Mouse (Mus musculus) testis, adult 2 months (tissue): ENCODE measurements at regions not wholly inside any gene's neighbourhood (a gene's known extent, or its start where the extent isn't known, plus 50 kb on each side); places are given as distances from the start of the nearest gene placed in this dataset.

Experiments used
- CTCF ChIP-seq: fragments of 200-500 bp; IDR thresholded peaks from 2 replicates; pipeline ENCODE4 v1.5.1; 2012; ENCODE audit warnings: low read depth, mild to moderate bottlenecking, inconsistent platforms, low read length, moderate library complexity; ENCODE audit not compliant: control insufficient read depth, insufficient read depth, insufficient replicate concordance
- POLR2A ChIP-seq: fragments of 200-500 bp; IDR thresholded peaks from 2 replicates; pipeline ENCODE4 v1.6.1; 2012; ENCODE audit warnings: low read depth, mild to moderate bottlenecking, inconsistent platforms, low read length, moderate library complexity; ENCODE audit not compliant: control insufficient read depth

GRCm38 (mm10) chr4:56681121-56681520, 58.7 kb upstream of the Gm26657 start:
- TF ChIP-seq POLR2A (no peak), CTCF (no peak)
